8 mouse cellular contexts compared by ENCODE assay signal in genomic region chr5:99480078-99481031, GRCm38 (mm10).
A peak's percentile ranks its signal among the peaks of the same experiment; 100 is the strongest.
DNase-seq lines count a peak whose midpoint lies in the region; ATAC-seq lines count a peak whose summit lies in the region.

No protein-coding gene starts in this region.

- peaks cover 9% of the 10 kb centered on the region for H3K4me1 ChIP-seq in forebrain, embryonic 11.5 days (replicated peaks; ENCODE audit: control insufficient read depth, insufficient read depth, low read length)
- H3K4me1 ChIP-seq in limb, embryonic 15.5 days, result peaks cover 10% of the 10 kb centered on the region

- H3K9me3 ChIP-seq in forebrain, embryonic 11.5 days (ENCODE audit: control insufficient read depth, low read length), result no peaks in the 10 kb centered on the region
- H3K9me3 ChIP-seq in limb, embryonic 15.5 days, result no peaks in the 10 kb centered on the region

- no peaks in the 10 kb centered on the region for H3K36me3 ChIP-seq in forebrain, embryonic 11.5 days (ENCODE audit: control insufficient read depth, insufficient read depth, low read length)
- H3K36me3 ChIP-seq in limb, embryonic 15.5 days, result no peaks in the 10 kb centered on the region

- WGBS in forebrain, embryonic 11.5 days, result 56% methylated on average over 6 of the region's 6 CpGs
- 64% methylated on average over 6 of the region's 6 CpGs for WGBS in limb, embryonic 15.5 days

- no peak for ATAC-seq in forebrain, embryonic 11.5 days (replicated peaks; ENCODE audit: low FRiP score)
- no peak for ATAC-seq in limb, embryonic 15.5 days (ENCODE audit: insufficient number of reproducible peaks, low FRiP score, low TSS enrichment, low read depth)

- peak; percentile 74 for DNase-seq in heart, adult 11 months
- DNase-seq in heart, adult 8-10 months (ENCODE audit: low spot score), result no peak
- peak; percentile 66 for DNase-seq in brain, adult 2 months (ENCODE audit: low read depth, low spot score)
- DNase-seq in forebrain, embryonic 11.5 days (ENCODE audit: low spot score), result no peak
- no peak for DNase-seq in thymus, adult 18-20 months
- no peak for DNase-seq in adrenal gland, postnatal 36 days
- no peak for DNase-seq in frontal cortex, adult 2 months (ENCODE audit: extremely low spot score in 1 of 2, low spot score in 1 of 2)

- H3K4me2 ChIP-seq in forebrain, embryonic 11.5 days (ENCODE audit: low read depth, low read length, severe bottlenecking), result peak overlapping the region; percentile 36; the same call in 1 of the 2 replicates
- peak overlapping the region; percentile 49; the same call in 1 of the 2 replicates for H3K4me2 ChIP-seq in limb, embryonic 15.5 days

- H3K4me3 ChIP-seq in forebrain, embryonic 11.5 days (ENCODE audit: low read depth, low read length), result no peak overlapping the region
- no peak overlapping the region for H3K4me3 ChIP-seq in limb, embryonic 15.5 days

- peak overlapping the region; percentile 79 for H3K27ac ChIP-seq in forebrain, embryonic 11.5 days (ENCODE audit: low read depth, low read length)
- H3K27ac ChIP-seq in limb, embryonic 15.5 days, result no peak overlapping the region

- peaks cover 19% of the 10 kb centered on the region for H3K27me3 ChIP-seq in forebrain, embryonic 11.5 days (ENCODE audit: control insufficient read depth, insufficient read depth, low read length)
- H3K27me3 ChIP-seq in limb, embryonic 15.5 days, result no peaks in the 10 kb centered on the region

- no peak overlapping the region; the same call in 1 of the 2 replicates for H3K9ac ChIP-seq in forebrain, embryonic 11.5 days (ENCODE audit: low read length)
- no peak overlapping the region for H3K9ac ChIP-seq in limb, embryonic 15.5 days

Comparison
In these comparisons a context has a peak if more than half of its experiments do, and no peak if none do; other contexts are left out.
1. DNase-seq: peak in heart, adult 11 months (single experiment) and brain, adult 2 months (single experiment); none in heart, adult 8-10 months (single experiment), forebrain, embryonic 11.5 days (single experiment), thymus, adult 18-20 months (0 of 2), adrenal gland, postnatal 36 days (0 of 2) and frontal cortex, adult 2 months (0 of 2).